Mouse (Mus musculus): ENCODE measurements around the gene Tenm2.

Tenm2 gene

DNA sequence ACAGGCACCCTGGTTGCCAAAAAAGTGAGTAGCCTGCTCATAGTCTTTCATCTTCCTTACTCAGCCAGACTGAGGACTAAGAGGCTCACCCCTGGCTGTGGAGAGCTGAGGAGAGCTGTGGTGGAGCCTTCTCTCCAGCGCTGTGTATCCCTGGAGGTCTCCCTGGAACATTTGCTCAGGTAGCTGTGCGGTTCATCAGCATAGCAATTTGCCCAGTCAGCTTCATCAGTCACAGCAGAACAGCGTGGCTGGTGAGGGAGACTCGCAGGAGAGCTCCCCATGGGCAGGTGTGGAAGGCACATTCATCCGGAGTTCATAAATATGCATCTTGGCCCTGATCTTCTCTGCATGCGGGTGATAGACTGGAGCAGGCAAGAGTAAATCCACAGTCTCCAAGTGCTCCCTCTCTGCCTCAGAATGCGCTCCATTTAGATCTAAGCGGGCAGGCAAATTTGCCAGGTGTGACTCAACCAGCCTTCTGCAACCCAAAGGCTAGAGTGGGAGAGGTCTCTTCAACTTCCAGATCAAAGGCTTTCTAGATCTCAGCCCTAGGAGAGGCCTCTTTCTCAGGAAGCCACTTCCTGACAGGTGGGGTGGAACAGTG lies 751.2 kb downstream of the Tenm2 start:
- in situ Hi-C loops (cut with MboI, MseI) = no loop called here

DNA sequence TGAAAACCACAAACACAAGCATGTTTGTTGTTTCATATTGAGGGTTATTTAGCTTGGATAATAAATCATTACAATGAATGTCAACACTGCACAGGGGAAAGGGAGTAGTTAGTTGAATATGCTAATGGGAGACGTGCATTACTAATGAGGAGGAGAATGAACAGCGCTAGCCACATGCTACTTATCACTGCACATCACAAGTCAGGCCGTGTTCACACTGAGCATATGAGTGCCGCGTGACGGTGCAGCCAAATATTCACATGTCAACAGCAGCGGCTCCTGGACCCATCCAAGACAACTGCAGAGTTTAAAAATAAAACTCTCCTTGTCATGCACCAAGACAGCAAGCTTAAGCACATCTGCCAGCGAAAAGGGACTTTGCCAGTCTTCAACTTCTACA lies 753.6 kb downstream of the Tenm2 start:
- in situ Hi-C loops (cut with MboI, MseI) = no loop called here

DNA sequence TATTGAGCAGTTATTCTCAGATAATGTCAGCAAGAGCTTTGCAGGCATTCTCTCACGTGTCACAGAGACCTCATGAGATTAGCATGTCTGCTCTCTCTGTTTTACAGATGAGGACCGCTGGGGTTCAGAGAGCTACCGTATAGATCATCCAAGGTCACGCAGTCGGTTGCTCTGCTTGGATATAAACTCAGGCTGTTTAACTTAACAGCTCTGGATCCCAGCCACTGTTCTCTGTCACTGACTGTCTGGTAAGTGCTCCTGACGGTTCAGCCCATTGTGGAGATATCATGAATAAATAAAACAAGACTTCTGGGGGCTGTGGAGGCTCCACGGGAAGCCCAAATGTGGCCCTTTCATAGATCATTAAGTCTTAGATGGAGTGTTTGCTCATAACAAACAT lies 754.2 kb downstream of the Tenm2 start:
- in situ Hi-C loops (cut with MboI, MseI) = no loop called here

DNA sequence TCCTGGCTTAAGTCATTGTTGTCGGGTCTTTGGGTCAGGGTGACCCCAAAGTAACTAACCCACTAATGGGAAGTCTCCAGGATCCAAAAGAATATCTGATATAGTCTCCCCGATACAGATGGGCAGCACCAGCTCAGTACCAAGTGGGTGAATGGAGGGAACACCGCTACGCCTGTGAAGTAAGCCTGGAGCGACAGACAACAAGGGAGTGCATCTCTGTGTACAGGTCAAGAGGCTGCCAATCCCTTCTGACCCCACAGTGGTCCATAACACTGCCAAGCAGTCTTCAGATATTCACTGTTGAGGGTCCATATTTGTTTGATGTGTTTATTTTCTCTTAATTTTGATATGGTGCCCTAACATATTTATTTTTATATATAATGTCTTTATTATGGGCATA lies 754.7 kb downstream of the Tenm2 start:
- in situ Hi-C loops (cut with MboI, MseI) = no loop called here

DNA sequence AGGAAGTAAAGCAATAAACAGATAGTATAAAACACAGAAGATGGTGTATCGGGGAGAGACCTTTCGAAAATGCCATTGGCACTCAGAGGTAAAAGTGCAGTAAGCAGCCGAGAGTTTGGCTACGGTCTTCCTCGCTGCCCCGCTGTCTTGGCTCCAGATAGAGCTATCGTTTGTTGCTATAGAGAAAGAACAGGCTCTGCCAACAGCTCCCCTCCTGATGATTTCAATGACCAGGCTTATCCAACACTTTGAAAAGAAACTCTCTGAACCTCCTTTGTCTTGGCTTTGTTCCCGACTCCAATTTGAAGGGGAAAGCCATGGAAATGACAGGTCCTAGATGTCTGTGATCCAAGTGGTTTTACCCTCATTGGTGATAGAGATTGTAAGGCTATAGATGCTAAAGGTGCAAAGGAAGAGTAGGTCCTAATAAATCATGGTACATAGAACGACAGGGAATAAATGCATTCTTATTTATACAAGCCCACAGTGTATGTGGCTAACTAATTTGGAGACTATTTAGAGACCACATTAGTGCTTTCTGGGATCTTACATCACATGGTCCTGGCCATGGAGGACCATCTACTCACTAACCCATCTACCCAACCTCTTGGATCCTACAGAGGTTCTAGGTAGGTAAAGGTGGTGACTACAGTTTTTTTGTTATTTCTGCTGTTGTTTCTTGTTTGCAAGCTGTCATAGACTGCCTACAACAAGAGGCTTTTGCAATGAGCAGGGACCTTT lies 765.8 kb downstream of the Tenm2 start:
- in situ Hi-C loops (cut with MboI, MseI) = no loop called here

DNA sequence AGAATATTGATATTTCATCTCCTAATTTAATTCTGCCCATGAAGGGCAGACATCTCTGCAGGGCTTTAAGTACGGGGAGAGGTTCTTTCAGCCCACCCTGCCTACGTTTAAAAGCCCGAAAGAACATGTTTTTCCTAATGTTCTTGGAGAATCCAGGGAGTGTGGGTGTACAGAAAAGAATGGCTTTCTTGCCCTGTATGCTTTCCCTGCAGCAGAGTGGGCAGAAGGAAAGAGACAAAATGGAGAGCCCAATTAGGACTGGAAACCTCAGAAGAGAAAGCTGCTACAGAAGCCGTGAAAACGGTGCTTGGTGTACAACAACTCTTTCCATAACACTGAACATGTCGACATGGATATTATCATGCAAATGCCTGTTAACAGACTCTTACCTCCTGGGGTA lies 777.3 kb downstream of the Tenm2 start:
- in situ Hi-C loops (cut with MboI, MseI) = no loop called here

DNA sequence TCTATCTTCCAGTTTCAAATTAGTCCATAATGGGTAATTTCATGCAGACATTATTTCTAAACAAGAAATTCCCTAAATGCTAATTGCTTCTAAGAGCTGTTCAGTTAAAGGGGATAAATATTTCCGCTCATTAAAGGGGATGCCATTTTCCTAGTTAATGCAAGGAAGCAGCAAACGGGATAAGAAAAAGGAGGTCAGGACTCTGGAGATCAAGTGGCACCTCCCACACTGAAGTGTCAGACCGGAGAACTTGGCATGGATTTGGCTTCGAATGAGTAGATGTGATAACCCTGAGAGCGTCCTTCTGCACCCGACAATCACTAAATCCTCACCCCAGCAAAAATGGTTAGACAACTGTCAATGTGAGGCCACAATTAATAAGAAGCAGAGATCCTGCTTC lies 781.7 kb downstream of the Tenm2 start:
- in situ Hi-C loops (cut with MboI, MseI) = no loop called here

DNA sequence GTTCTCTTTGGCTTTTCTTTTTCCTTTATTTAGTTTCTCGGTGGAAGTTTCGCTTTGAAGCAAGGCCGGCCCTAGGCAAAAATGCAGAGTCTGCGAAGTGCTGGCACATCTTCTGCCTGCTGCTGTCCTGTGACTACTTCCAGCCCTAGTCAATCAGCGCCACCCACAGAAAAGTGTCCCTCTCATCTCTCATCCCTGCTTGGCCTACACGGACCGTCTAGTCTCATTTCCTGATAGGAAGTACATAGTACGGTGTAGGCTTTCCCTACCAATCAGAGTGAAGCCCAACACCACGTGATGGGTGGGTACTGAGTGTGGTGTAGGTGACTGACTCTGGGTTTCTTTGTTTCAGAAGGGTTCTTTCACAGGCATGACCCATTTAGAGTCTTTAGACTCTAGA lies 783.3 kb downstream of the Tenm2 start:
- in situ Hi-C loops (cut with MboI, MseI) = no loop called here

DNA sequence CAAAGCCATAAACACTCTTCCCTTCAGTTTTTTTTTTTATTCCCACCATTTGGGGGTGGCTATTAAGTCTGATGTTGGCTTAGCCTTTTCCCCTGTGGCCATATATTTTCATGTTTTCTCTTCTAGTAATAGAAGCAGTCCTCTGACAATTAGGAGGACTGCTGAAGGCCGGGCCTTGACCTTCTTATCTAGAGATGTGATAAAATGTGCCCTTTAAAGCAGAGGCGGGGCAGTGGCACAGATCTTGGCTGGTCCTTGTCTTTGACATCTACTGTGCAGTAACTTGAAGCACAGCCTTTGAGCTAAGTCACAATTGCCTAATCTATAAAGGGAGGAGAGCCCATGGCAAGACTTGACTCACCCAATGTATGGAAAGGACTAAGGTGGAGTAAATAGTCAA lies 789.4 kb downstream of the Tenm2 start:
- in situ Hi-C loops (cut with MboI, MseI) = no loop called here

DNA sequence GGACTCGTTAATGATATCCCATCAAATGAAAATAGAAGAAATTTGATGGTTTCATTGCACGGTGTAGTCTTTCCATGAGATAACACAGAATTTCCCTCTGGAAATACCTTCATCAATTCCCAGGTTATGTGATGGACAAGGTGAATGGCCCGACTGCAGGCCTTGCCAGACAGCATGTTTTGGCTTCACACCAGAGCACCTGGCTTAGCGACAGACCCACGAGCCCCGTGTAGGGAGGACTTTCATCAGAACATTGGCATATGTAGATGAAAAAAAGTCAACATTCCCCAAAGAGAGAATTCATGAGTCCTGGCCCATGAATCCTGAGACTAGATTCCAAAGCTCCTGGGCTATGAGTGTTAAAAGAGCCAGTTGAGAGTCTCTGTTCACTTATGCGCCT lies 791.9 kb downstream of the Tenm2 start:
- in situ Hi-C loops (cut with MboI, MseI) = no loop called here

DNA sequence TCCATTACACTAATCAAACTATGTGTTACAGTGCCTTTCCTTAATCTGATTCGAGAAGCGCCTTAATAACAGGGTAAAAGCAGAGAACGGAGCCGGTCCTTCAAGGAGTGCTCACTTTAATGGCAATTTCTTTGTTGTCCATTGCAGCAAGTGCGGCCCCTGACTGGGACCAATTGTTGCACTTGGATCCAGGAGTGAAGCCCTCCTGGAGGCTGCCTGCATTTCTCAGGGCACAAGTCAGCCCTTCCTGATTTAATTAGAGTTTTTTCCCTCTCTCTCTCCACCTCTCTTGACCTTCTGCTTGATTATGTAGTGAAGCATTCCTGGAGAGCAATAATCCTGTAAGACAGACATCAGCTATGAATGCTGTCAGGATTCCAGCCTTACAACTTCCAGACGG lies 794.0 kb downstream of the Tenm2 start:
- in situ Hi-C loops (cut with MboI, MseI) = no loop called here

DNA sequence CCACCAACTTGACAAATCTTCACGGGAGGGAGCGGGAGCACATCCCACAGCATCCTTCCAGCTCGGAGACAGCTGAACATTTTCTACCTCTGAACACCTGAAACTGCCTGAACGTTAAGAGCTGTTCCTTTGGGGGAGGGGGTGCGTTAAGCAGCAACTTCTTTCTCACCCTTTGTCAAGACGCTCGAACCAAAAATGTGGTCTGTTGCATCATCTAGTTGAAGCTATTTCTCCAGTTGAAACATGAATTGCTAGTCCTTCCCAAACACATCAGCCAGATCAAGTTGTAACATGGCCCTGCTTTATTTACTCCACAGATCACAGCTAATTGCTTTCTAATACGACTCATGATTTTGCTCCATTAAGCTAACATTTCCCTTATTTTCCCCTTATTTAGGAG lies 799.5 kb downstream of the Tenm2 start:
- in situ Hi-C loops (cut with MboI, MseI) = no loop called here

DNA sequence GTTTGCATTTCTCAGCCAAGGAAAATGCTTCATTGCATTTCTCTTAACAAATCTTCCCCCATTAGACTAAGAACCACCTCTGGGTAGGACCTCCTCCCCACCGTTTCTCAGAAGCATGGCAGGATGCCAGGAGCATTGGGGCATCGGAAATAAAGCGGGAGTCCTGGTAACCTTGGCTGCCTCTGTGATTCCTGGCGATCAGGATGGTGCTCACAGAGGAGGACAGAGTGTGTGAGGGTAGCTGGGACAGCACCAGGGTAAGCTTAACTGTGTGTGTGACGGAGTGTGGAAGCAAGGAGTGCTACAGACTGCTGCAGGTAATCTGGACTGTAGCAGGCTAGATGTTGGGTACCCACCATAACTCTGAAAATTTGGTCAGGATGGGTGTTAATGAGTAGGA lies 806.8 kb downstream of the Tenm2 start:
- in situ Hi-C loops (cut with MboI, MseI) = no loop called here

DNA sequence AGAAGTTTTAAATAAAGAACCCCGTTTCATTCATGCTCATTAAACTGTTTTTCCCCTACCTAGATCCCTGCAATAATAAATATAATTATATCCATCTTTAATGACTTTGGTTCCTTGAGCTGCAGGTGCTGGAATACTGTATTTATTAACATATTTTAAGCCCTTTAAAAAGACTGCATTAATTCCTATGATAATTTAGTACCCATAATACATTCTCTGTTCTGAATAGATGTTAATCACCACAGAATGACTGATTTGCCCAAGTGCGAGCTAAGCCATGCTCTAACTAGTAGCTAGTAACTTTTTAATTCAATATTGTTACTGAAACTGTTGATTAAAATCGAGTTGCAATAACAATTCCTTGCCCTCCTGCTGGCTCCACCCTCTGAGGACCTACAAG lies 810.8 kb downstream of the Tenm2 start:
- in situ Hi-C loops (cut with MboI, MseI) = no loop called here

DNA sequence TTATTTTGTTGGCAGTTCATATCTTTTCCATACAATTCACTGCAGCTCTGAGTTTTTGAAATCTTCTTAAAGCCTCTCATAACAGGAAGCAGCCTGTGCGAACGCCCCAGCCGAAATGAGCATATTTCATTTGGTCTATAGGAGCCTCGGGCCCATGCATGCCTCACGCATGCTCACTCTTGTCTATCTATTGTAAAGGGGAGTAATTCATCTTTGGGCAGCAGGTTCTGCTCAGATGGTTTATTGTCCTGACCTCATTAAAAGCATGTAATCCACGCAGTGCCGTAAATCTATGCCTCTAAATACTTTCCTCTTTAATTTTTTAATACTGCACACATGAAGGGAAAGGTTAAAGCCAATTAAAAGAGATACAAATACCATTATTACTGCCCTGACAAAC lies 815.7 kb downstream of the Tenm2 start:
- in situ Hi-C loops (cut with MboI, MseI) = no loop called here

DNA sequence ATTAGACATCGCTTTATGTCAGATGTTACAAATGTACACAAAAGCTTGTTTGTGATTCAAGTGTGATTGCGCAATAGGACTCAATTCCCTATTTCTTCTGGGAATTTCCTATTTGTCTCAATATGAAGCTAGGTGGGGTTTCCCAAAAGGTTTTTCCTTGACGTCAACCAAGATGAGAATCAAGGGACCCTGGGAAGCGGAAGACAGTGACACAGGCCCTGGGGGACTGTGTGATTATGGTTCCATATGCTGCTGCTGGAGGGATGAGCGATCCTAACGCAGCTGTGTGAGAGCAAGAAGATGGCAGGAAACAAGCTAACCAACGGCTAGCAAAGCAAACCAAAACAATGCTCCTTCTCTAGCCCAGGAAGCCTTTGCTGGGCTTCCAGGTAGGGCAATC lies 820.5 kb downstream of the Tenm2 start:
- in situ Hi-C loops (cut with MboI, MseI) = no loop called here

DNA sequence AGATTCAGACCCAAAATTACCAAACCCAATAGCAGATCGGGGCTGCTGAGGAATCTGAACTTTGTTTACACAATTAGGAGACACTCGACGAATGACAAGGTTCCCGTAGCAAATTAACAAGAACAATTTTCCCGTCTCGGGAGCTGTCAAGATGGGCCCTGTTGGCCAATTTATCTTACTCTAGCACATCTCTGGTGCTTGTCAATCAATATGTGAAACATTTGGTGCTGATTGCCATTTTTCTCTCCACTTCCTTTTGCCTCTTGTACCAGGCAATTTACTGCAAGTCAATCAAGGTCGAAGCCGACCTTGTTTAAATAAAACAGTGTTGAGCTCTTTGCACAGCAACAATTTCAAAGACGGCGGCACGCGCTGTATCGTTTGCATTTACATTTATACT lies 824.9 kb downstream of the Tenm2 start:
- in situ Hi-C loops (cut with MboI, MseI) = no loop called here

DNA sequence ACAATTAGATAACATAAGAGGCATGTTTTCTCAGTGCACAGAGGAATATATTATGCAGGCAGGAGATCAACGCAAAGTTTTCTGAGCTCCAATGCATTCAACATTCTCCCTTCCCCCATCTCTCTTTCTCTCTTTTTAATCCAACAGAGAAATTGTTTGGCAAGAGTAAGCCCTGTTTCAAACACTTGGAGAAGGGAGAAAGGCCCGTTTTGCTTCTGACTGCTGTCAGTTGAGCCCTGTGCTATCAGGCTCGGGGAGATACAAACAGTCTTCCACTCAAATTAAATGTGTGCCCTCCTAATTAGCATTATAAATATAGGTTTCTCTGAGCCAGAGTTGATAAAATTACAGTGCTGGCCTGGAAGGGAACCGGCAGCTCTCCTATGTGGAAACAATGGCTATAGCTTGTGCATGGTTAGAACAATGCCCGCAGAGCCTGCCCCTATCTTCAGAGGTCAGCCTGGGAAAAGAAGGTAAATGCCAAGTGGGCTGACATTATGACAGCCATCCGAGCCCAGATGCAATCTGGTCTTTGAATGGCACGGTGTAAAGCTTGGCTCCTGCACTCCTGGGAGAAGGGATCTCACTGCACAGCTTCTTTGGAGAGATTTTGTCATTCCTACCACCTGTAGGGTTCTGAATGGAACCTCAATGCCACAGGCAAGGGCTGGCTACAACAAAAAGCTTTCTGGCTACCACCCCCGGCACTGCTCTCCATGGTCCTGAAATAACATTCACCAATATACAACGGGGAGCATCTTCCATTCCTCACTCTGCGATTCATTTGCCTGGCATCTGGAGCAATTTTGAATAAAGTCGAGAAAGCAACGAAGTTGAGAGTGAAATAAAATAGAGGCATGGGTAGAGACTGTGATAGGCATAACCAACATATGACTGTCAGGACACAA lies 839.7 kb downstream of the Tenm2 start:
- in situ Hi-C loops (cut with MboI, MseI) = no loop called here

DNA sequence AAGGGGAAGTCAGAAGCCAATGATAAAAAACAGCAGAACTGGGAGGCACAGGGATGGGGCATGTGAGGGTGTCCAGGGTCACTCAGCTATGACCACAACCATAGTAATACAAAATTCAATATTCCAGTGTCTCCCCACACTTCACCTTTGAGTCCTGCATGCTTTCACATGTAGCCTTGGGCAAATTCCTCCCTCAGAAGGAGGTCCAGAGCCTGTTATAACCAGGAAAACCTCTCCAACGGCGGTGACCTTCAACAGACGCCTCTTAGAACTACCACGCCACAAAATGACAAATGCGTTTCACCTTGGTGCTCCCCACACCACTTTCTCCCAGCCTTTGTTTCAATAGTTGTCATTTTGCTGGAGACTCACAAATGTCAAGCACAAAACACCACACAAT lies 851.1 kb downstream of the Tenm2 start:
- in situ Hi-C loops (cut with MboI, MseI) = no loop called here

DNA sequence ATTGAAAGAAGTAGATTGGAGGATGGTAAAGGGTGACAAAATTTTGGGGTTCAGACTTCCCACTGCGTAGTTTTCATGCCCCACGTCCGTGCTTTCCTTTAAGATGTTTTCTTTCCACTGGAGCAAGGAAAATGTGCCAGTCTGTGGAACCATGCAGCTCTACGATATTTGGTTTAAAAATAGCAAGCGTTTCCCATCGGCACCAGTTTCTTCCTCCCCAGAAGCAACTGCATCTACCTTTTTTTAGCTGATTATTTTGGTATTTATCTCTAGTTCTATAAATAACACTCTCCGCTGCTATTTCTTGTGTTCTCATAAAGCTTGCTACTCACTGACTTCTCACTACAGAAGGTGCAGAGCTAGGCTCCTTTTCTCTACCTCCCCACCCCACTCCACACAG lies 864.0 kb downstream of the Tenm2 start:
- in situ Hi-C loops (cut with MboI, MseI) = no loop called here

DNA sequence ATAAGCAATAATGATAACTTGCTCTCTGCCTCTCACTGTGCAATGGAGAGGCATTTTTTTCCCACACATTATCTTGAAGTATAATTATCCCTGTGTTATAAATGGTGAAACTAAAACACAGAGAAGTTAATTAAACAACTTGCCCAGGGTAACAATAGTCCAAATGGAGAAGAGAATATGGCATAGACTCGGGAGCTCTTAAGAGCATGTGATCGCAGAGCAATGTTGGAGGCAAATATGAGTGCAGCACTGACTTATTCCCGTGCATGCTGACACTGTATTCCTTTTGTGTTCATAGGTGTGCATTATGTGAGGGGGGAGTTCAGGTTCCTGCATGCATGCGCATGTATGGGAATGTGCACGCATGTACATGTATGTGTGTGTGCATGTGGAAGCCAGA lies 870.7 kb downstream of the Tenm2 start:
- in situ Hi-C loops (cut with MboI, MseI) = no loop called here

DNA sequence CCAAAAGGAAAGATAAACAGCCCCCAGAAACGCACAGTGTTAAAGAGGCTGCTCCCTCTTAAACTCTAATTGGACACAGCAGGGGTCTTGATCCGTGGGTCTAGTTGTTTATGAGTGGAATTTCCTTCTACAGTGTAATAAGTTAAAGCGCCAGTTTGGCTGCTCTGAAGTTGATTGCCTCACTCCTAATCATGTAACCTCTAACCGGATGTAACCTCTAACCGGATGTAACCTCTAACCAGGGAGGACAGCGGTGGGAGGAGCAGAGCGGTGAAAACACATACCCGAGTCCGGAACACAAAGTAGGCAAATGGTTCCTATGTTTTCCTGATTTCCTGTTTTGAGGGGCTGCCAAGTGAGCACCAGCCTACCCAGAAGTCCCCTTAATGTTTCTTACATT lies 871.3 kb downstream of the Tenm2 start:
- in situ Hi-C loops (cut with MboI, MseI) = no loop called here

DNA sequence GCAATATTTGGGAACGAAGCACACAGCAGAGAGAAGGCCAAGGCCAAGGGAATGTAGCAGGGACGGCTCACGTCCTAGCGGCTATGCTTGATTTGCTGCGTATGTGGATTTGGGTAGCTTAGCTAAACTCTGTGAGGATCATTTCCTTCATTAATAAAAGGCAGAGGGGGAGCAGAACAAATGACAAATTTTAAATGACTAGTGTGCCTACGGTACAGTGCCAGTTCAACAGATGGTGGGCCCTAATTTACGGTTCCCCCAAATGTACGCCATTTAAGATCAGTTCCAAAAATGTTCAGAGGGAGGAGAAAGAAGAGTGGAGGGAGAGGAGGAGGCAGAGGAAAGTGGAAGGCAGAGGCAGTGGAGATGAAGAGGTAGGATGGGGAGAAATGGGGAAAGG lies 873.2 kb downstream of the Tenm2 start:
- in situ Hi-C loops (cut with MboI, MseI) = no loop called here
